Mouse (Mus musculus) lung, postnatal 0 days (tissue): ENCODE results near the gene Nme7. TPM values are rescaled to one million over a fixed set of nuclear protein-coding genes. Genes with fewer than 3 reads are reported as not detected.

Source experiments
- ATAC-seq: fragments of 200-750 bp; cut with Nextera tagmentation; 2 replicates; pipeline ENCODE4 v1.8.0; 2017; ENCODE audit warnings: moderate library complexity
- DNase-seq: peaks from one replicate; pipeline ENCODE4 v3.0.0-alpha.2; 2016; ENCODE audit warnings: low spot score
- H3K27ac ChIP-seq: fragments of 300-500 bp; sonication (generic); 2 replicates; pipeline ENCODE4 v1.5.1; 2014; ENCODE audit warnings: antibody characterized with exemption, mild to moderate bottlenecking, low read length, mixed read lengths
- H3K27me3 ChIP-seq: fragments of 300-500 bp; sonication (generic); replicated peaks from 2 replicates; pipeline ENCODE4 v1.6.1; 2014; ENCODE audit warnings: low read length, mixed read lengths; ENCODE audit not compliant: insufficient read depth
- H3K36me3 ChIP-seq: fragments of 300-500 bp; sonication (generic); 2 replicates; pipeline ENCODE4 v1.6.1; 2014; ENCODE audit warnings: low read length, mixed read lengths; ENCODE audit not compliant: insufficient read depth
- H3K4me1 ChIP-seq: fragments of 300-500 bp; sonication (generic); 2 replicates; pipeline ENCODE4 v1.6.1; 2014; ENCODE audit warnings: antibody characterized with exemption, low read depth, low read length, mixed read lengths; ENCODE audit not compliant: insufficient read depth
- H3K4me2 ChIP-seq: fragments of 300-500 bp; sonication (generic); replicated peaks from 2 replicates; pipeline ENCODE4 v1.6.1; 2014; ENCODE audit warnings: low read depth, mild to moderate bottlenecking, low read length, moderate library complexity, mixed read lengths
- H3K4me3 ChIP-seq: fragments of 300-500 bp; sonication (generic); 2 replicates; pipeline ENCODE4 v1.5.1; 2014; ENCODE audit warnings: low read depth, low read length
- H3K9ac ChIP-seq: fragments of 300-500 bp; sonication (generic); replicated peaks from 2 replicates; pipeline ENCODE4 v1.6.1; 2014; ENCODE audit warnings: low read depth, mild to moderate bottlenecking
- H3K9me3 ChIP-seq: fragments of 300-500 bp; sonication (generic); 2 replicates; pipeline ENCODE4 v1.6.1; 2016; ENCODE audit warnings: low read length, mixed read lengths
- CTCF ChIP-seq: IDR thresholded peaks from 2 replicates; pipeline ENCODE4 v1.5.1; 2016; ENCODE audit warnings: antibody characterized with exemption, mild to moderate bottlenecking
- EP300 ChIP-seq: IDR thresholded peaks from 2 replicates; pipeline ENCODE4 v1.6.1; 2016; ENCODE audit warnings: antibody characterized with exemption, mild to moderate bottlenecking, control low read depth
- WGBS: fragments of 180-500 bp; shearing (Covaris S2); extraction: QIAGEN DNeasy Blood & Tissue Kit; methylation state at CpG from one replicate; pipeline ENCODE4 v1.1.7; 2014; 5-methylcytosine and 5-hydroxymethylcytosine counted together
- polyA plus RNA-seq: library from polyadenylated mRNA; unstranded; fragments of >200 nt; fragmentation: Nextera tagmentation; extraction: Ambion mirVana; gene quantifications from 2 replicates; pipeline ENCODE4 v1.2.1, GENCODE M21; 2015

The Nme7 gene
- polyA plus RNA-seq, 1 experiment from 2014 or later, result 17.7 TPM

GRCm38 (mm10) chr1:164481645-164482354 lies 177.9 kb downstream of the Nme7 start:
- DNase-seq, result peak; percentile 34
- no peak overlapping the region for H3K9ac ChIP-seq
- H3K36me3 ChIP-seq, result no peaks in the 10 kb centered on the region
- no peaks in the 10 kb centered on the region for H3K9me3 ChIP-seq
- no peak overlapping the region for H3K4me2 ChIP-seq
- no peak overlapping the region for H3K27ac ChIP-seq
- TF ChIP-seq EP300, result no peak; the same call in 1 of the 2 replicates
- no peak; the same call in 1 of the 2 replicates for TF ChIP-seq CTCF
- ATAC-seq, result peak; percentile 55; the same call in 1 of the 2 replicates
- 40% methylated on average over 9 of the region's 9 CpGs for WGBS
- no peak overlapping the region for H3K4me3 ChIP-seq
- no peaks in the 10 kb centered on the region for H3K27me3 ChIP-seq
- H3K4me1 ChIP-seq, result no peaks in the 10 kb centered on the region

GRCm38 (mm10) chr1:164482833-164483232 lies 178.9 kb downstream of the Nme7 start:
- no peak overlapping the region for H3K9ac ChIP-seq
- H3K4me3 ChIP-seq, result no peak overlapping the region
- no peaks in the 10 kb centered on the region for H3K9me3 ChIP-seq
- WGBS, result 88% methylated on average over 3 of the region's 3 CpGs
- H3K27ac ChIP-seq, result no peak overlapping the region
- H3K36me3 ChIP-seq, result no peaks in the 10 kb centered on the region
- no peak for TF ChIP-seq EP300
- no peak for TF ChIP-seq CTCF
- no peak overlapping the region for H3K4me2 ChIP-seq
- ATAC-seq, result no peak
- no peaks in the 10 kb centered on the region for H3K27me3 ChIP-seq
- no peak for DNase-seq
- no peaks in the 10 kb centered on the region for H3K4me1 ChIP-seq

DNA sequence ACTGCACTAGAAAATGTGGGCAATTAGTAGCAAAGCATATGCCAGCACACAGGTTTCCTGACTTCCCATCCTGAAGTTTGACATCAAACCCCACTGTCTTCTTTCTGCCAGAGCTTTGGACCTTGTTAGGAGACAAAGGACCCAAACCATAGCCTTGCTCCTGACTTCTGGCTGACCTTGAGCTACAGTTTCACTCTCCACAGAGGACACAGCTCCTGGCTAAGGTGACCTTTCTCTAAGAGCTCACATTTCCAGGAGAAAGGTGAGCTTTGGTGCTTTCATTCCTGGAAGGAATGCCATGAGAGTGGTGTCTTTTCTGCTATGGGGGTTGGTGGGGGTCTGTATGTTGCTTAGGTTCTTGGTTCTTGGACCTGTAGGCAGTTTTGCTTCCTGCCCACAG lies 179.8 kb downstream of the Nme7 start:
- Histone ChIP-seq H3K9me3 (no peaks in the 10 kb centered on the region), H3K36me3 (no peaks in the 10 kb centered on the region), H3K4me3 (no peak overlapping the region), H3K27ac (no peak overlapping the region), H3K4me2 (no peak overlapping the region), H3K9ac (no peak overlapping the region), H3K4me1 (no peaks in the 10 kb centered on the region), H3K27me3 (no peaks in the 10 kb centered on the region)
- DNase-seq (no peak), ATAC-seq (no peak)
- no peak for TF ChIP-seq EP300
- TF ChIP-seq CTCF, result no peak

Other genes with a start within 250 kb of the Nme7 start
- gene Sell, start 242.1 kb upstream of the Nme7 start, polyA plus RNA-seq, result 2.9 and 3.4 TPM in 2 replicates
- gene Selp, start 188.9 kb upstream of the Nme7 start, polyA plus RNA-seq, result 0.39 and 0.76 TPM in 2 replicates
- 0.33 and 0.44 TPM in 2 replicates for gene F5, start 152.3 kb upstream of the Nme7 start, polyA plus RNA-seq
- gene Slc19a2, start 55.1 kb upstream of the Nme7 start, polyA plus RNA-seq, result 3.8 and 3.9 TPM in 2 replicates
- 14.4 and 19.3 TPM in 2 replicates for gene Ccdc181, start 28.5 kb upstream of the Nme7 start, polyA plus RNA-seq
- 27.8 and 27.9 TPM in 2 replicates for gene Blzf1, start 3.4 kb downstream of the Nme7 start, polyA plus RNA-seq
- gene Atp1b1, start 154.2 kb downstream of the Nme7 start, polyA plus RNA-seq, result 359 and 444 TPM in 2 replicates